Mouse (Mus musculus) ES-Bruce4 (cell line): ENCODE measurements around the gene Chrna3.

Experiments used
- CTCF ChIP-seq: IDR thresholded peaks from one replicate; pipeline ENCODE4 v1.8.1; 2011; ENCODE audit warnings: low read depth, low read length
- EP300 ChIP-seq: IDR thresholded peaks from 2 replicates; pipeline ENCODE4 v1.6.1; 2011; ENCODE audit warnings: low read depth, low read length; ENCODE audit not compliant: insufficient read depth
- POLR2A ChIP-seq: IDR thresholded peaks from one replicate; pipeline ENCODE4 v1.8.1; 2011; ENCODE audit warnings: low read length; ENCODE audit not compliant: insufficient read depth

DNA sequence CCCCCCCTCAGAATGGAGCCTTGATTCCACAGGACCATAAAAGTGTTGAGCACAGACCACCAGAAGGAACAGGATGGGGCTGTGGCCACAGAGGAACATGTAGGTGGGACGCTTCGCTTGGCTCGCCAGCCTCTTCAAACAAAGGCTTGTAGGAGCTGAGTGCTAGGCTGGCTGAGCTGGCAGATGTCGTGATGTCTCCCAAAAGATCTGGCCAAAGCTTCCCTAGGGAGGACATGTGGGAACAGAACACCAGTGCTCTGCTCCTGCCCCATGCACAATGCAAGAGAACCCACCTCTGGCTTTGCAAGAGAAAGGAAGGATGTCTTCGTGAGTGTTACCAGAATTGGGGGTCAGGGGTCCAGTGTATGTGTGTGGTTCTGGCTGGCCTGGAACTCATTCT is 3.0 kb downstream of the Chrna3 start:
- TF ChIP-seq CTCF = no peak
- TF ChIP-seq POLR2A = no peak
- no peak for TF ChIP-seq EP300
